Mouse (Mus musculus): ENCODE measurements around the gene Scfd2. TPM values are rescaled to one million over a fixed set of nuclear protein-coding genes. Genes with fewer than 3 reads are reported as not detected.
A peak's percentile ranks its signal among the peaks of the same experiment; 100 is the strongest.

Gene Scfd2
- polyA plus RNA-seq, 1 experiment from 2014 or later = 17.2 TPM

DNA sequence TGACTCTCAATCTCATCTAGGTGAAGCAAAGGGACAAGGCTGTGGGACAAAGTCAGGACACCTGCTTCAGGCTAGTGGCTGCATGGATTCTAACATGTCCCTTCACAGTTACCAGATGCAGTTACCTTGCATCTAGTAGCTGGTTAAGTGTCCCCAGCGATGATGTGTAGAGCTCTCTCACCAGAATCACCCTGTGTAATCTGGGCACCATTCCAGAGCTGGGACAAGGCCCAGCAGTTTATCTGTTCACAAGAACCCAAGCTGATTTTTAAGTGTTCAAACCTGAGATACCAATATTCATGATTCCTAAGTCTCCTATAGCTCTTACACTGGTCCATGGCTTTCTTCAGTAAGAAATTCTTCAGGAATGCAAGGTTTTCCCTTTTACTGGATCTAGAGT is 264.4 kb downstream of the Scfd2 start:
- H3K36me3 ChIP-seq = no peaks in the 10 kb centered on the region
- no peak overlapping the region for H3K4me3 ChIP-seq
- peaks cover 31% of the 10 kb centered on the region for H3K4me1 ChIP-seq
- no peaks in the 10 kb centered on the region for H3K9me3 ChIP-seq
- no peak overlapping the region for H3K9ac ChIP-seq
- no peak overlapping the region for H3K4me2 ChIP-seq
- H3K27me3 ChIP-seq = no peaks in the 10 kb centered on the region
- no peak overlapping the region for H3K27ac ChIP-seq
- ATAC-seq (ENCODE audit: insufficient number of reproducible peaks, insufficient read depth, low FRiP score, low TSS enrichment, low read depth) = no peak
- WGBS = 67% methylated on average over 1 of the region's 1 CpGs

DNA sequence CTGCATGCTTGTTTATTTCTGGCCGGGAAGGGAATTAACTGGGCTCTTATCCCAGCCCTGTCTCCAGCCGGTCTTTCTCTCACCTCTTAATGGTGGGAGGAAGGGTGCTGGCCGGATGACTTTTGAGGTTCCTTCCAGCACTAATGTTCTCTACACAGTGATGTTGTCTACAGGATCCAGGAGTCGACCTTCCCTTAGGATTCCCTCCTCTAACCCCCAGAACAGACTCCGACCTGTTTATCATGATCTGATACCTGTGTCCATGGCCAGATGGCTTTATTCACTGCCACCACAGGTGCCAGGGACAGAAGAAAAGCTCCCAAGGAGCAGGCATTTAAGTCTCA is 265.1 kb downstream of the Scfd2 start:
- Histone ChIP-seq H3K36me3 (no peaks in the 10 kb centered on the region), H3K4me3 (no peak overlapping the region), H3K27me3 (no peaks in the 10 kb centered on the region), H3K4me1 (peaks cover 27% of the 10 kb centered on the region), H3K4me2 (no peak overlapping the region), H3K9me3 (no peaks in the 10 kb centered on the region), H3K9ac (no peak overlapping the region), H3K27ac (no peak overlapping the region)
- no peak for ATAC-seq (ENCODE audit: insufficient number of reproducible peaks, insufficient read depth, low FRiP score, low TSS enrichment, low read depth)
- 72% methylated on average over 5 of the region's 5 CpGs for WGBS

DNA sequence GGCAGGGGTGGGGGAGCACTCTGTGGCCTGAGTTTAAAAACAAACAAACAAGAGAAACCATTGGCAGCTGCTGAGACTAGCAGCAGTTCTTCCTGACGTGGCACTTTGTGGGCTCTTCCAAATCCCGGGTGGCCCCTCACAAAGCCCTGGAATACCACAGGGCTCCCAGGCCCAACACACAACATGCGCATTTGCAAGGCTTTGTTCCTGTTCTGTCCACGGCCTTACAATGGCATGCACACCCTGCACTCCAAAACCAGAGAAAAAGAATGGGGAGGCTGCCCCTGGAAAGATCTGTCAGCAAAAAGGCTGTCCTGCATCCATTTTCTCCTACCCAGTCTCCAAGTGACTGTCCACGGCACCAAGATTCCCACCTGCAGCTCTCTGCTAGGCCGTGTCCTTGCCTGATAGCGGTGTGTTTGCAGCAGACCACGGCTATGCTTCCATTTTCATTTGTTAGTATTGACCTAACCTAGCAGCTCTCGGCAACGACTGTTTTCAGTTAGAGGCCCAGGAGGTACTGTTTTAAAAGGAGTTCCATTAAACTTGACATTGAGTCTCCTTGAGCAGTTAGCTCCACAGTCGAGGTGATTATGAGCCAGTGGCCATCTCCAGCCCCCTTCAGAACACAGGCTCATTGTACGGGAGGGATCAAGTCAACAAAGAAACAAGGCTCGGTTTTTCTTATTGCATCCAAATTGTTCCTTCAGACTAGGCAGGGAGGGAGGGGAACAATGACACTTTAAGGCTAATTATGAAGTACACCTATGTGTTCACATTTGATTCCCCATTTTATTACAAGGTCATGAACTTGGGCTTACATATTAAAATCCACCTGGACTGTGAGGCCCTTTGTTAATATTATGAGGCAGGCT is 265.7 kb downstream of the Scfd2 start:
- 36% methylated on average over 13 of the region's 13 CpGs for WGBS
- Histone ChIP-seq H3K9ac (no peak overlapping the region), H3K27ac (peak overlapping the region; percentile 9; the same call in 1 of the 2 replicates), H3K4me3 (no peak overlapping the region), H3K36me3 (no peaks in the 10 kb centered on the region), H3K9me3 (no peaks in the 10 kb centered on the region), H3K4me2 (no peak overlapping the region), H3K4me1 (peaks cover 33% of the 10 kb centered on the region), H3K27me3 (no peaks in the 10 kb centered on the region)
- ATAC-seq (ENCODE audit: insufficient number of reproducible peaks, insufficient read depth, low FRiP score, low TSS enrichment, low read depth) = no peak

DNA sequence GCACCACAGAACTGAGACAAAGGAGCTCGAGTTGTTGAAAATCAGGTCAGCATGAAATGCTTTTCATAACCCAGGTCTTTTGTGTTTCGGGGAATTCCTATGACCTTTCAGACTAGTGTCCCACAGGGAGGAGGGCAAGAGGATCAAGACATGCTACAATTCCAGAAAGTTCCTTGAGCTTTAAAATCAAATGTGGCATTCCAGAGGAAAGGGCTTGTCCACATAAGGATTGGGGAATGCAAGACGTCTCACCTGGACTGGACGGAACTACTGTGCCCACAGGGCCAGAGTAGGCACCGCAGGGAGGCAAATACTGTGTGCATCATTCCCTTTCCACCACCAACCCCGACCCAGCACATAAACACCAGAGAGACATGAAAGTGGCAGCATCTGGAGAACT is 266.4 kb downstream of the Scfd2 start:
- H3K27me3 ChIP-seq = no peaks in the 10 kb centered on the region
- H3K4me1 ChIP-seq = peaks cover 40% of the 10 kb centered on the region
- H3K36me3 ChIP-seq = no peaks in the 10 kb centered on the region
- 69% methylated on average over 6 of the region's 6 CpGs for WGBS
- ATAC-seq (ENCODE audit: insufficient number of reproducible peaks, insufficient read depth, low FRiP score, low TSS enrichment, low read depth) = no peak
- no peak overlapping the region for H3K9ac ChIP-seq
- no peak overlapping the region for H3K4me3 ChIP-seq
- no peaks in the 10 kb centered on the region for H3K9me3 ChIP-seq
- 0 out of 2 replicates have a peak overlapping the region, but pooled peaks have one; percentile 9 for H3K27ac ChIP-seq
- no peak overlapping the region for H3K4me2 ChIP-seq

DNA sequence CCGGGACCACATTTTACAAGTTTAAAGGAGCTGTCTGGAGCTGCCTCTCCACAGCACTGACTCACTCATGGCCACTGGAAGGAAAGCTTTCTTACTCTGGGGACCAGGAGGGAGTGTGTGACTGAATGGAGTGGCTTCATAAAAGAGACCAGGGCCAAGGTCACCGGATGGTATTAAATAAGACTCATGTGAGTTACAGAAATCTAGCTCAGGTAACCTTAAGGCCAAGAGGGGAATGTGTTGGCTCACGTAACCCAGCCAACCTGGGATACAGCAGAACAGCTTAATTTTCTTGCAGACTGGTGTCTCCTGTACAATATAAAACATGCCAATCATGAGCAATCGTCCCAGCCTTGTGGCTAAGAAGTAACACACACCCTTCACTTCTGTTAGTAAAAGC is 267.0 kb downstream of the Scfd2 start:
- Histone ChIP-seq H3K4me3 (no peak overlapping the region), H3K4me1 (peaks cover 43% of the 10 kb centered on the region), H3K36me3 (no peaks in the 10 kb centered on the region), H3K4me2 (no peak overlapping the region), H3K9ac (no peak overlapping the region), H3K9me3 (no peaks in the 10 kb centered on the region), H3K27ac (no peak overlapping the region), H3K27me3 (no peaks in the 10 kb centered on the region)
- WGBS = 56% methylated on average over 4 of the region's 4 CpGs
- no peak for ATAC-seq (ENCODE audit: insufficient number of reproducible peaks, insufficient read depth, low FRiP score, low TSS enrichment, low read depth)

DNA sequence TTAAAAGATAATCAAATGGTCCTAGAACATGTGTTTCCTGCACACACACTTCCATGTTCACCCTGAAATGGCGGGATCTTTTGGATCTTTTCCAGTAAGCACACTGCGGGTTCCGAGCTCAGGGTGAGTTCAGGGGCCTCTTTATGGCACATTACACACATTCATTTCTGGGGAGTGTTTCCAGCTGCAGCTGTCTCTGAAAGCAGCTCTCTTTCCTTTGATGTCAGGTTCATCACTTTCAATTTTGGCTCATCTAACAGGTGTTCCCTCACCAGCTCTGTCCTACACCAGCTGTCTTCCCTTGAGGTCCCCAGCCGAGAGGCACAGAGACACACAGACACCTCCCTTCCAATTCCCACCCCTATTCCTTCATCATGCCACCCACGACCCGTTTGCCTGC is 270.5 kb downstream of the Scfd2 start:
- Histone ChIP-seq H3K27me3 (no peaks in the 10 kb centered on the region), H3K4me1 (peaks cover 31% of the 10 kb centered on the region), H3K4me3 (no peak overlapping the region), H3K4me2 (no peak overlapping the region), H3K27ac (peak overlapping the region; percentile 78; the same call in 1 of the 2 replicates), H3K9ac (no peak overlapping the region), H3K36me3 (no peaks in the 10 kb centered on the region), H3K9me3 (no peaks in the 10 kb centered on the region)
- ATAC-seq (ENCODE audit: insufficient number of reproducible peaks, insufficient read depth, low FRiP score, low TSS enrichment, low read depth) = no peak
- 45% methylated on average over 6 of the region's 6 CpGs for WGBS

DNA sequence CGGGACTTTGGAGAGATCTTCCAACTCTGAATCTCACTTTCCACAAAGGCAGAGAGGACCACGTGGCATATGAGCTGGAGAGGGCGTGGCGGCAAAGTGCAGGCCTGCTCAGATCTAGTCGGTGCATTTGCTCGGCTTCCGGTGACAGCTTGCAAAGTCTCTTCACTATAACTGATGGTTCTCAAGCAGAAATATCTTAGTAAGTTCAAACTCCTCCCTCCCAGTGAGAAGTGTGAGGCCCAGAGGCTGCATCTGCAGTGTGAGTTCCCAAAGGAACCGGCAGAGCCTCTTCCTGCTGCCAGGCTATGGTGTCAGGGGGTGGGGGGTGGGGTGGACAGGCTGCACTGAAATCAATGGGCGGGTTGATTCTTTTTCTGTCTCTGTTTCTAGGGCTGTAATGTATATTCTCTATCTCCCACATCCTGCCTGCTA is 271.2 kb downstream of the Scfd2 start:
- peaks cover 24% of the 10 kb centered on the region for H3K4me1 ChIP-seq
- no peaks in the 10 kb centered on the region for H3K9me3 ChIP-seq
- peak overlapping the region; percentile 78 for H3K27ac ChIP-seq
- H3K4me3 ChIP-seq = no peak overlapping the region
- H3K9ac ChIP-seq = no peak overlapping the region
- no peak overlapping the region for H3K4me2 ChIP-seq
- no peaks in the 10 kb centered on the region for H3K36me3 ChIP-seq
- no peak; the same call in 1 of the 2 replicates for ATAC-seq (ENCODE audit: insufficient number of reproducible peaks, insufficient read depth, low FRiP score, low TSS enrichment, low read depth)
- no peaks in the 10 kb centered on the region for H3K27me3 ChIP-seq
- 19% methylated on average over 9 of the region's 9 CpGs for WGBS

DNA sequence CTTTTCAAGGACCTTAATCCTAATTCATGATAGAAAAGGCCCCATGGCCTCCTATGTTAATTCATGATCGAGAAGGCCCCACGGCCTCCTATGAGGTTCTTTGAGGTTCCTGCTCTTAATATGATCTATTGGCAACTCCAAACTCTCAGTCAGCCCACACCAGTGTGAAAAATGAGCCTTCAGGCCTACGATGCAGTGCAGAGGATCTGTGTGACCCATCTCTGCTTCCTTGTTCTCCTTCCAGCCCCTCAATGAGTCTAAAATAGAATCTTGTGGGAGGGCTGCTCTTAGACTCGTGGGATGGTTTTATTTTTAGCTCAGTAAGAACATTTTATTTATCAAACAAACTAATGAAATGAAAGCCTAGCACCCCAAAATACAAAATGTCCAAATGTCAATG is 274.9 kb downstream of the Scfd2 start:
- Histone ChIP-seq H3K36me3 (no peaks in the 10 kb centered on the region), H3K4me2 (no peak overlapping the region), H3K9ac (no peak overlapping the region), H3K27me3 (no peaks in the 10 kb centered on the region), H3K4me1 (peaks cover 28% of the 10 kb centered on the region), H3K9me3 (no peaks in the 10 kb centered on the region), H3K4me3 (no peak overlapping the region), H3K27ac (no peak overlapping the region)
- no peak for ATAC-seq (ENCODE audit: insufficient number of reproducible peaks, insufficient read depth, low FRiP score, low TSS enrichment, low read depth)
- 72% methylated on average over 4 of the region's 4 CpGs for WGBS

DNA sequence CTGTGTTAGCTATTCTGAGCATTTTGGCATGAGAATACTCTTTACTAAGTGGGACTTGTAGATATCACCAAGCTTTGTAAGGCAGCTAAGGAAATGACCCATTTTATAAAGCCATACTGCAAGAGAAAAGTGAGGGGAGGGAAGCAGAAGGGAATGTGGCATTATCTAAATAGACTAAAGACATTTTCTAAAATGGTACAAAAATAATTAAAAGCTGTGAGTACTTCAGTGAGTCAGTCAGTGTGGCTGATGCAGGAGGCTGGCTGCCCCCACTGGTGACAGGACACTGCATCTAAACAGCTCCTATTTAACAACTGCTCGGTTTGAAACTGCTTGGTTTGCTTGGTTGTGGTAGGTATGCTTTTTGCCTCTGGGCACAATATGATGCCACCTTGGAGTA is 276.6 kb downstream of the Scfd2 start:
- ATAC-seq (ENCODE audit: insufficient number of reproducible peaks, insufficient read depth, low FRiP score, low TSS enrichment, low read depth) = no peak

DNA sequence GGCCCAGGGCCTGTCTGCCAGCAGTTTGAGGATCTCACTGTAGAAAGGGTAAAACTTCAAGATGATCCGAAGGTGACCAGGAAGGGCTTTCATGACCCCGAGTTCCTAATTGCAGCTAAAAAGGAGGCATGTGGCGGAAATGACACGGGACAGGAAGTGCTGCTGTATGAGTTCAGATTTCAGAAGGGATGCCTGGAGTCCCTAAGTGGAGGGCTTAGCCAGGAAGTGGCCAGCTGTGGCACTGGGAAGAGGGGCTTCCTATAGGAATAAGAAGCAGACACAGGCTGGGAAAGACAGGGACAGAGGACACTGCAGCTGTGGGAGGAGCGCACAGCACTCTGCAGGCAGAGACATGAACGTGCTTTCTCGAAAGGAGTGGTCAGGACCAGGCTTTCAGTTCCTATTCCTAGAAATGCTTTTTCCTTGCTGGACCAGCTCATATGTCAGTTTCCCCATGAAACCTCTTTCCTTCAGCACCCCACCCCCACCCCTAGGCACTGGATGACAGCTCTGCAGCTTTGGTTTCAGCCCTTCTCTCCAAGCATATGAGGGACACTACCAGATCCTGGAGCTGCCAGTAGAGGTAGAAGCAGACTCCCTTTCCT is 277.7 kb downstream of the Scfd2 start:
- WGBS = 29% methylated on average over 7 of the region's 7 CpGs
- peaks cover 35% of the 10 kb centered on the region for H3K4me1 ChIP-seq
- no peak overlapping the region for H3K4me2 ChIP-seq
- no peak overlapping the region for H3K9ac ChIP-seq
- H3K36me3 ChIP-seq = no peaks in the 10 kb centered on the region
- no peaks in the 10 kb centered on the region for H3K9me3 ChIP-seq
- H3K27me3 ChIP-seq = no peaks in the 10 kb centered on the region
- ATAC-seq (ENCODE audit: insufficient number of reproducible peaks, insufficient read depth, low FRiP score, low TSS enrichment, low read depth) = no peak
- H3K4me3 ChIP-seq = no peak overlapping the region
- 0 out of 2 replicates have a peak overlapping the region, but pooled peaks have one; percentile 8 for H3K27ac ChIP-seq

More for the DNA sequence above, 276.6 kb downstream of the Scfd2 start:
- H3K4me3 ChIP-seq = no peak overlapping the region
- H3K36me3 ChIP-seq = no peaks in the 10 kb centered on the region
- no peak overlapping the region for H3K27ac ChIP-seq
- H3K4me2 ChIP-seq = no peak overlapping the region
- WGBS = 43% methylated on average over 1 of the region's 1 CpGs
- H3K9ac ChIP-seq = no peak overlapping the region
- no peaks in the 10 kb centered on the region for H3K9me3 ChIP-seq
- no peaks in the 10 kb centered on the region for H3K27me3 ChIP-seq
- peaks cover 30% of the 10 kb centered on the region for H3K4me1 ChIP-seq

DNA sequence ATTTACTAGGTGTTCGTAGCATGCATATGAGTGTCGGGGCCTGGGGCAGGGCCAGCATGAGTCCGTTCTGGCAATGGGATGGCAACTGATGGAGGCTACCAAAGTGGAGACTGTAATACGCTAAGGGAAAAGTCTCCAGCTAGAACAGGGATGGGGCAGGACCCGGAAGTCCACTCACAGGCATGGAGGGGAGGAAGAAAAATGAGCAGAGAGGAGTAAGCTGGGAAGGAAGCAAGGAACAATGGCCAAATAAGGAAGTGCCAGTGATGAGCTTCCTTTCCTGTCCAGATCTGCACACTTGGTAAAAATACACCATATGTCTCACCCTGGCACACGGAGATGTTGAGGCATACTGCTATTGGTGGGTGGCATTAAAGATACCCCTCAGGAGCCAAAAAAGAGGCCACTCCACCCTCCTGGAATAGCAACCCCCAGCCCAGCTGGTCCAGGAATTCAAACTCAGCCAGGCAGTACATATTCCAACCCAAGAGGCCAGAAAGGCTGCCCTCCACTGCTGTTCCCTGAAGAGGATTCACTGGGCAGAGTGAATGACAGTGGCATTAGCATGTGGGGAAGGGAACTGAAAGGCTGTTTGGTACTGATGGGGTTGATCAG is 278.8 kb downstream of the Scfd2 start:
- H3K36me3 ChIP-seq = no peaks in the 10 kb centered on the region
- H3K27ac ChIP-seq = no peak overlapping the region
- H3K4me2 ChIP-seq = no peak overlapping the region
- peaks cover 35% of the 10 kb centered on the region for H3K4me1 ChIP-seq
- H3K9me3 ChIP-seq = no peaks in the 10 kb centered on the region
- H3K27me3 ChIP-seq = no peaks in the 10 kb centered on the region
- no peak overlapping the region for H3K4me3 ChIP-seq
- 85% methylated on average over 6 of the region's 6 CpGs for WGBS
- H3K9ac ChIP-seq = no peak overlapping the region
- ATAC-seq (ENCODE audit: insufficient number of reproducible peaks, insufficient read depth, low FRiP score, low TSS enrichment, low read depth) = no peak

All from embryonic facial prominence, embryonic 13.5 days (tissue).